Mouse (Mus musculus) midbrain, embryonic 14.5 days (tissue): ENCODE results near the gene Zfp692. TPM values are rescaled to one million over a fixed set of nuclear protein-coding genes. Genes with fewer than 3 reads are reported as not detected.
A peak's percentile ranks its signal among the peaks of the same experiment; 100 is the strongest.

Experiments
- ATAC-seq: fragments of 200-750 bp; cut with Nextera tagmentation; 2 replicates; pipeline ENCODE4 v1.8.0; 2017; ENCODE audit warnings: moderate number of reproducible peaks, moderate library complexity; ENCODE audit not compliant: low FRiP score, low TSS enrichment
- DNase-seq: peaks from one replicate; pipeline ENCODE4 v3.0.0-alpha.2; 2015
- H3K27ac ChIP-seq: fragments of 300-500 bp; sonication (generic); replicated peaks from 2 replicates; pipeline ENCODE4 v1.5.1; 2014; ENCODE audit warnings: mild to moderate bottlenecking, low read depth, low read length, moderate library complexity
- H3K27me3 ChIP-seq: fragments of 300-500 bp; sonication (generic); 2 replicates; pipeline ENCODE4 v1.6.1; 2014; ENCODE audit warnings: low read length, control low read depth, mixed read lengths; ENCODE audit not compliant: control insufficient read depth, insufficient read depth
- H3K36me3 ChIP-seq: fragments of 300-500 bp; sonication (generic); 2 replicates; pipeline ENCODE4 v1.6.1; 2014; ENCODE audit warnings: low read length, control low read depth; ENCODE audit not compliant: control insufficient read depth, insufficient read depth
- H3K4me1 ChIP-seq: fragments of 300-500 bp; sonication (generic); 2 replicates; pipeline ENCODE4 v1.6.1; 2014; ENCODE audit warnings: mild to moderate bottlenecking, antibody characterized with exemption, low read length, control low read depth; ENCODE audit not compliant: control insufficient read depth, insufficient read depth
- H3K4me2 ChIP-seq: fragments of 300-500 bp; sonication (generic); 2 replicates; pipeline ENCODE4 v1.6.1; 2014; ENCODE audit warnings: mild to moderate bottlenecking, low read length, moderate library complexity
- H3K4me3 ChIP-seq: fragments of 300-500 bp; sonication (generic); replicated peaks from 2 replicates; pipeline ENCODE4 v1.5.1; 2014; ENCODE audit warnings: low read depth, low read length
- H3K9ac ChIP-seq: fragments of 300-500 bp; sonication (generic); replicated peaks from 2 replicates; pipeline ENCODE4 v1.6.1; 2014; ENCODE audit warnings: mild to moderate bottlenecking, low read length, moderate library complexity
- H3K9me3 ChIP-seq: fragments of 300-500 bp; sonication (generic); 2 replicates; pipeline ENCODE4 v1.6.1; 2016; ENCODE audit warnings: low read length, control low read depth, mixed read lengths; ENCODE audit not compliant: control insufficient read depth
- WGBS: fragments of 180-500 bp; shearing (Covaris S2); extraction: QIAGEN DNeasy Blood & Tissue Kit; methylation state at CpG from one replicate; pipeline ENCODE4 v1.1.7; 2014; 5-methylcytosine and 5-hydroxymethylcytosine counted together
- polyA plus RNA-seq: library from polyadenylated mRNA; unstranded; fragments of >200 nt; fragmentation: Nextera tagmentation; extraction: Ambion mirVana; gene quantifications from 2 replicates; pipeline ENCODE4 v1.2.1, GENCODE M21; 2014

Gene Zfp692
- polyA plus RNA-seq, result 14.2 and 24.9 TPM in 2 replicates

GRCm38 (mm10) chr11:58306860-58307308, at the start of gene Zfp692:
Zfp692 (plus strand) TSS chr11:58307069.
- H3K4me1 ChIP-seq, result peaks cover 16% of the 10 kb centered on the region
- H3K27ac ChIP-seq, result peak within 1 kb of the TSS; percentile 67
- no peaks in the 10 kb centered on the region for H3K27me3 ChIP-seq
- no peaks in the 10 kb centered on the region for H3K36me3 ChIP-seq
- H3K9ac ChIP-seq, result peak within 1 kb of the TSS; percentile 65
- ATAC-seq (peak; percentile 72), DNase-seq (peak; percentile 99)
- under 1% methylated on average over 34 of the region's 34 CpGs for WGBS
- no peaks in the 10 kb centered on the region for H3K9me3 ChIP-seq
- peak within 1 kb of the TSS; percentile 48 for H3K4me3 ChIP-seq
- peak within 1 kb of the TSS; percentile 90 for H3K4me2 ChIP-seq

GRCm38 (mm10) chr11:58257816-58258215, 49.1 kb upstream of the Zfp692 start:
- Histone ChIP-seq H3K9ac (no peak overlapping the region), H3K27ac (no peak overlapping the region), H3K4me3 (no peak overlapping the region)

DNA sequence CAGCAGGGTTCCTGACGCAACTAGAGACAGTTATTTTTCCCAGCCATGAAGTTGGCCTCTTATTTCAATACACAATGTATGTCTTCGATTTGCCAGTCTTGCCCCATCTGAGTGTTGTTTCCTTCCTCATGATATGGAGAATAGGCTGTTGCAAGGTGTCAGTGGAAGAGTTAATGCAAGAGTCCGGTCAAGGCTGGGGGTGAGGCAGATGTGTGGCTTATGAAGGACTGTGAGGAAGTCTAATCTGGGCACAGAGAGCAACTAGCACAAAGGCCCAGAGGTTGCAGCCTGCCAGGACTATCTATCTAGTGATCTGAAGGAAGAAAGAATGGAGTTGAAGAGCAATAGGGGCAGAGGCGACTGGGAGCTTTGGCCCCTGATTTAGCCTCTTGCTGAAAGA, 46.7 kb upstream of the Zfp692 start:
- Histone ChIP-seq H3K4me2 (no peak overlapping the region), H3K4me1 (no peaks in the 10 kb centered on the region), H3K4me3 (no peak overlapping the region), H3K27me3 (no peaks in the 10 kb centered on the region), H3K27ac (no peak overlapping the region), H3K36me3 (no peaks in the 10 kb centered on the region), H3K9ac (no peak overlapping the region), H3K9me3 (no peaks in the 10 kb centered on the region)
- DNase-seq (no peak), ATAC-seq (no peak)
- WGBS, result 88% methylated on average over 4 of the region's 4 CpGs

More at GRCm38 (mm10) chr11:58257816-58258215, 49.1 kb upstream of the Zfp692 start:
- no peak for DNase-seq
- no peak overlapping the region for H3K4me2 ChIP-seq
- no peaks in the 10 kb centered on the region for H3K27me3 ChIP-seq
- H3K4me1 ChIP-seq, result no peaks in the 10 kb centered on the region
- WGBS, result 81% methylated on average over 5 of the region's 5 CpGs
- no peaks in the 10 kb centered on the region for H3K36me3 ChIP-seq
- H3K9me3 ChIP-seq, result no peaks in the 10 kb centered on the region
- no peak for ATAC-seq

- no peaks in the 10 kb centered on the region for H3K27me3 ChIP-seq
- DNase-seq (no peak), ATAC-seq (no peak)
- WGBS, result 91% methylated on average over 4 of the region's 4 CpGs
- H3K4me3 ChIP-seq, result no peak overlapping the region
- H3K4me1 ChIP-seq, result no peaks in the 10 kb centered on the region
- no peak overlapping the region for H3K9ac ChIP-seq
- no peaks in the 10 kb centered on the region for H3K9me3 ChIP-seq
- no peaks in the 10 kb centered on the region for H3K36me3 ChIP-seq
- H3K4me2 ChIP-seq, result no peak overlapping the region
- H3K27ac ChIP-seq, result no peak overlapping the region
Measured at GRCm38 (mm10) chr11:58261826-58262225, 45.0 kb upstream of the Zfp692 start.

DNA sequence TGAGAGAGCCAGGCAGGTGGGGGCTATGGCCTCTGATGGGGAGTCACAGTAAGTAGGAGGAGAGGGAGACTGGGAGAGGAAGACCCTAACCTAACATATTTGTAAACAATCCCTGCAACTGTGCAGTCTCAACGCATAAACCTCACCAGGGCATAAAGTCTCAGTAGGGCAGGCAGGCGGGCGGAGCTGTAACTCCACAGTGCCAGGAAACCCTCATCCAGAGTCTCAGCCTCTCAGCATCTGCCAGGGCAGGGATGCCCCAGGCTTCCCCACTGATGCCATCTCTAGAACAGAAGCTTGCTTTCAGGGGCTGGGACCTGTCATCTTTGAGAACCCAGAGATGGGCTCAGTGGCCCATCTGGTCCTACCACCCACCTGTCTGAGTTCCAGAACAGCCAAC, 44.5 kb upstream of the Zfp692 start:
- no peak overlapping the region for H3K9ac ChIP-seq
- H3K4me3 ChIP-seq, result no peak overlapping the region
- H3K4me1 ChIP-seq, result no peaks in the 10 kb centered on the region
- no peaks in the 10 kb centered on the region for H3K36me3 ChIP-seq
- no peak overlapping the region for H3K27ac ChIP-seq
- 92% methylated on average over 3 of the region's 3 CpGs for WGBS
- DNase-seq (no peak), ATAC-seq (no peak)
- no peaks in the 10 kb centered on the region for H3K27me3 ChIP-seq
- H3K9me3 ChIP-seq, result no peaks in the 10 kb centered on the region
- no peak overlapping the region for H3K4me2 ChIP-seq

DNA sequence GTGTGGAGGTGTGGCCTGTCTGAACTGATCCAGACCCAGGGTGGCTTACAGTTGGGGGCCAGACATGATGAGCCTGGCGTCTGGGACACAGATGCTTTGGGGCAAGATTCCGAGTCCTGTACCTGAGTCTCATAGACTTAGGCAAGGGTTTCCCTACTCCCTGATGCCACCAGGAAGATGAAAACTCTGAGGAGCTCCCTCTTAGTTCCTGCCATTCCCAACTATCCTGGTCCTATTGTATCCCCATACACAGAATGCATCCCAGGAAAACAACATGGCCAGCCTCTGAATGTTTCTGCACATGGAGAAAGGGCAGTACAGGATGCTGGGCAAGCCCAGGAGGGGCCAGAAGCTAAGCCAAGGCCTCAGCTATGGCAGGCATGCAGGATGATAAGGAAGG, 43.4 kb upstream of the Zfp692 start:
- Histone ChIP-seq H3K4me2 (no peak overlapping the region), H3K9me3 (no peaks in the 10 kb centered on the region), H3K36me3 (no peaks in the 10 kb centered on the region), H3K27ac (no peak overlapping the region), H3K4me3 (no peak overlapping the region), H3K4me1 (no peaks in the 10 kb centered on the region), H3K27me3 (no peaks in the 10 kb centered on the region), H3K9ac (no peak overlapping the region)
- DNase-seq (no peak), ATAC-seq (no peak)
- WGBS, result 79% methylated on average over 2 of the region's 2 CpGs

- H3K4me3 ChIP-seq, result no peak overlapping the region
- DNase-seq (no peak), ATAC-seq (no peak)
- H3K27ac ChIP-seq, result no peak overlapping the region
- no peaks in the 10 kb centered on the region for H3K27me3 ChIP-seq
- no peak overlapping the region for H3K9ac ChIP-seq
- no peaks in the 10 kb centered on the region for H3K36me3 ChIP-seq
- H3K9me3 ChIP-seq, result no peaks in the 10 kb centered on the region
- H3K4me2 ChIP-seq, result no peak overlapping the region
- H3K4me1 ChIP-seq, result no peaks in the 10 kb centered on the region
- 87% methylated on average over 9 of the region's 9 CpGs for WGBS
Measured at GRCm38 (mm10) chr11:58264546-58264945, 42.3 kb upstream of the Zfp692 start.

DNA sequence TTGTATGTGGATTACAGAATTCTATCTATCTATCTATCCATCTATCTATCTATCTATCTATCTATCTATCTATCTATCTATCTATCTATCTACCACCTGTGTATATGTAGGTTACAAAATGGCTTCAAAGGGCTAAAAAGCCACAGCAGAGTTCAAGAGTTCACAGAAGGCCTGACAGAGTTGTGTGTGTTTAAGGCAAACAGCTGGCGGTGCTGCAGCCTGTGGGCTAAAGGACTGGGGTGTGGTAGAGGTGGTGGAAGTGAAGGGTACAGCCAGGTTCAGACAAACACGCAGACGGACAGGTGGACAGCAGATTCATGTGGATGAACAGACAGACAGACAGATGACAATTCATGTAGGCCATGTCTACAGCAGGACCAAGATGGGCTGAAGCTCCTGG, 38.6 kb upstream of the Zfp692 start:
- WGBS, result 91% methylated on average over 3 of the region's 3 CpGs
- no peak overlapping the region for H3K4me2 ChIP-seq
- ATAC-seq (no peak), DNase-seq (no peak)
- no peak overlapping the region for H3K27ac ChIP-seq
- no peaks in the 10 kb centered on the region for H3K27me3 ChIP-seq
- no peaks in the 10 kb centered on the region for H3K4me1 ChIP-seq
- H3K9ac ChIP-seq, result no peak overlapping the region
- H3K4me3 ChIP-seq, result no peak overlapping the region
- H3K9me3 ChIP-seq, result no peaks in the 10 kb centered on the region
- no peaks in the 10 kb centered on the region for H3K36me3 ChIP-seq

DNA sequence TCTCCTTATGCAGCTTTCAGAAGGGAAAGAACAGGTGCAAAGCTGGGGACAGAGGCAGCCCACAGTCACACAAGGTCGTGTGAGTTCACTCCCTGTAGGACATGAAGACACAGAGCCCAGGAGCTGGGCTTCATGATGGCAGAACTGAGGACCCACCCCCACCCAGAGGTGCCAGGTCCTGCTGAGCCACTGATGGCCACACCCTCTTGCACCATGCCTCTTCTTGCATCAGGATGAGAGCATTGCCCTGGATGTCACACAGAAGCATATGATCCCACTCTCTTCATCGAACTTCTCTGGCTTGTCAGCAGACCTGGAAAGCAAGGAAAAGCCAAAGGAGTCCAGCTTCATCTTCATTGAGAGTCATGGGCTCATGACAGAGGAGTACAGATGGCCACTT, 32.3 kb upstream of the Zfp692 start, which contains the start of gene 4930438A08Rik:
4930438A08Rik (plus strand) TSS at position 228 of the 400 bp plus-strand sequence.
- Histone ChIP-seq H3K4me1 (no peaks in the 10 kb centered on the region), H3K9me3 (no peaks in the 10 kb centered on the region), H3K4me2 (no peak within 1 kb of the TSS), H3K27ac (no peak within 1 kb of the TSS), H3K36me3 (no peaks in the 10 kb centered on the region), H3K4me3 (no peak within 1 kb of the TSS), H3K9ac (no peak within 1 kb of the TSS), H3K27me3 (no peaks in the 10 kb centered on the region)
- no peak for DNase-seq
- 63% methylated on average over 2 of the region's 2 CpGs for WGBS
- no peak for ATAC-seq
